Mouse (Mus musculus) G1E (cell line): Measurements from ENCODE around the gene Erg. TPM values are rescaled to one million over a fixed set of nuclear protein-coding genes. Genes with fewer than 3 reads are reported as not detected.

Experiments used
- ATAC-seq: 2 replicates; pipeline ENCODE4 v1.8.0; 2016; ENCODE audit warnings: mild to moderate bottlenecking; ENCODE audit not compliant: insufficient number of reproducible peaks, poor library complexity, low FRiP score, severe bottlenecking; ENCODE audit errors: extremely low read depth
- DNase-seq: peaks from one replicate; pipeline ENCODE4 v3.0.0; 2012; ENCODE audit warnings: low spot score
- H3K27me3 ChIP-seq: 2 replicates; pipeline ENCODE4 v1.6.1; 2012; ENCODE audit warnings: mild to moderate bottlenecking, low read length, inconsistent platforms; ENCODE audit not compliant: insufficient read depth
- H3K36me3 ChIP-seq: replicated peaks from 2 replicates; pipeline ENCODE3; 2012; ENCODE audit warnings: mild to moderate bottlenecking, inconsistent platforms
- H3K4me1 ChIP-seq: 2 replicates; pipeline ENCODE4 v1.6.1; 2012; ENCODE audit warnings: low read depth, low read length, inconsistent platforms, mixed read lengths; ENCODE audit not compliant: insufficient read depth
- H3K4me3 ChIP-seq: 2 replicates; pipeline ENCODE4 v1.5.1; 2012; ENCODE audit warnings: low read depth, mild to moderate bottlenecking, inconsistent platforms, low read length, moderate library complexity, mixed read lengths
- H3K9me3 ChIP-seq: replicated peaks from 2 replicates; pipeline ENCODE4 v1.6.1; 2012; ENCODE audit warnings: inconsistent platforms
- CTCF ChIP-seq: IDR thresholded peaks from 2 replicates; pipeline ENCODE4 v1.5.1; 2012; ENCODE audit warnings: low read depth, low read length, inconsistent platforms, mixed read lengths
- GATA1 ChIP-seq: IDR thresholded peaks from 2 replicates; pipeline ENCODE4 v1.6.1; 2012; ENCODE audit warnings: borderline replicate concordance, low read length, inconsistent platforms, mixed read lengths
- GATA2 ChIP-seq: IDR thresholded peaks from 2 replicates; pipeline ENCODE4 v1.6.1; 2012; ENCODE audit warnings: low read depth, low read length, inconsistent platforms, borderline replicate concordance
- POLR2AphosphoS5 ChIP-seq: IDR thresholded peaks from 2 replicates; pipeline ENCODE4 v1.6.1; 2012; ENCODE audit warnings: low read depth, low read length, inconsistent platforms; ENCODE audit not compliant: insufficient replicate concordance
- TAL1 ChIP-seq: conservative IDR thresholded peaks from 2 replicates; pipeline ENCODE4 v1.6.1; 2012; ENCODE audit warnings: low read depth, low read length, inconsistent platforms, mixed read lengths
- polyA plus RNA-seq: library from polyadenylated mRNA; stranded (reverse); fragments of >175 nt; gene quantifications from 2 replicates; pipeline ENCODE4 v1.2.3, GENCODE M21; 2012
- total RNA-seq, 2 experiments: library from RNA; stranded (forward) in 1 of 2; stranded (reverse) in 1 of 2; fragments of 200-1000 nt in 1 of 2; fragments of >200 nt in 1 of 2; fragmentation: Nextera tagmentation in 1 of 2; gene quantifications; 2 replicates each; pipeline ENCODE4 v1.2.3; 2014 to 2017

Erg gene
- total and polyA plus RNA-seq, 3 experiments: 2.0 to 17.7 (median 7.4) TPM

DNA sequence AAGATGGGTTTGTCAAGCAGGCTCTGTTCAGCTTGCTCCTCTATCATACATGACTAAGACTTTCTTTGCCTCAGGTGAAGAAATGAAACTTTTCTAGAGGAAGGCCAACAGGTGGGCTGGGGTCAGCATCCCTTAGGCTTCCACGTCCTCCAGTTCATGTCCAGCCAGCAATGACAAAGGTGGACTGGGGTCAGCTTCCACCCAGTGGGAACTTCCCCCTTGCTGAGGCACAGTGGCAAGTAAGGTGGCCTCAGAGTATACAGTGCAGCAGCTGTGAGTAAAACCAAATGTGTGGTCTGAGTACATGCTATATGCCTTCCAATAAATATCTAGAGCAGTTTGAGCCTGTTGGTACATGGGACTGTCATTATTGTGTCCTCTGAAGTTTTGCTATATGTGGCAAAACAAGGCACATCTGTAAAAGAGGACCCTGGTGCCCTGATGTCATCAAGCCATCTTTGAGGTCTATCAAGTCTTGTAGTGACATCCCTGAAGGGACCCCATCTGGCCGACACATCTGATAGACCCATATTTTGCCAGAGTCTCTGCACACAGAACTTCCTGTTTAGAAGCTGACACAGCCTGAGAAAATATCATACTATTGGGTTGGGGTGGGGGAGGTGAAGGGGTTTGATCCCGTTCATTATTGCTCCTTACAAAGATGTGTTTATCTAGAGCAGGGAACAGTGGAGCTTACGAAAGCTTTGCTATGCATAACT lies 197.4 kb downstream of the Erg start:
- DNase-seq: no peak
- TF ChIP-seq POLR2AphosphoS5: no peak
- no peak for TF ChIP-seq CTCF
- TF ChIP-seq GATA2: no peak
- no peak for TF ChIP-seq GATA1
- no peak for TF ChIP-seq TAL1
- peaks cover 5% of the 10 kb centered on the region for H3K9me3 ChIP-seq
- no peak overlapping the region for H3K4me3 ChIP-seq
- H3K27me3 ChIP-seq: no peaks in the 10 kb centered on the region
- ATAC-seq: no peak
- H3K4me1 ChIP-seq: peaks cover 70% of the 10 kb centered on the region
- peaks cover 16% of the 10 kb centered on the region for H3K36me3 ChIP-seq

DNA sequence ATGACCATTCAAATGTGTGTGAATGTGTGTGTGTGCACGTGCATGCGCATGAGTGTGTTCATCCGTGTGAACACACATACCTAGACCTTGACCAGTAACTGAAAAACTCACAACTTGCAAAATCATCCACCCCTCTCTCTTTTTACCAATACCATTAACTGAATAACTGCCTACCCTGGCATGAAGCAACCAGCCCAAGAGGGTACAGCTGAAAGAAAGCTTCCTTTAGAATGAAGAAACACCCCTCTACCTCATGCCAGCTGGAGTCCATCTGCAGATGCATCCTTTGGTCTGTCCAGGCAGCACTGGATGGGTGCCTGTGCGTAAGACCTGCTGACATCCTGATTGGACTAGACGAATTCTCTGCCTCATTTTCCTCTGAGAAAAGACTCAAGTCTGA lies 198.1 kb downstream of the Erg start:
- Histone ChIP-seq H3K27me3 (no peaks in the 10 kb centered on the region), H3K9me3 (peaks cover 5% of the 10 kb centered on the region), H3K4me3 (no peak overlapping the region), H3K36me3 (peaks cover 16% of the 10 kb centered on the region), H3K4me1 (peaks cover 70% of the 10 kb centered on the region)
- TF ChIP-seq POLR2AphosphoS5: no peak
- TF ChIP-seq TAL1: no peak
- TF ChIP-seq CTCF: no peak
- TF ChIP-seq GATA2: no peak
- no peak for TF ChIP-seq GATA1
- ATAC-seq (no peak), DNase-seq (no peak)

DNA sequence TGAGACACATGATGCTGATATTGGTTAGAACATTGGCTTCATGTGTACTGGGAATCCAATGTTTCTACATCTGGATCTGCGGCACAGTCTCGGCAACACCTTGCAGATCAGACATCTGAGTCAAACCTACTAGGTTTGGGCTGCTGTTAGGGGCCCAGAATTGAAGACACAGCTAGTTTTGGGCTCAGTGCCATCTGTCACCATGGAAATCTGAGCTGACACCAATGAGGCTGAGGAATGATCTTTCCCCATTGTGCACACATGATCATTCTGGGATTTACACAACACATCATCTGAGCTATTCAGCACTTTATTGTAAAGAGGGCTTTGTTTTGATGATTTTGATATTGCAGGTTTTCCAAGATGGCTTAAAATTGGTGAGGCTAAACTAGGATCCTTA lies 199.4 kb downstream of the Erg start:
- no peak for TF ChIP-seq CTCF
- Histone ChIP-seq H3K9me3 (peaks cover 5% of the 10 kb centered on the region), H3K27me3 (no peaks in the 10 kb centered on the region), H3K36me3 (peaks cover 16% of the 10 kb centered on the region), H3K4me1 (peaks cover 74% of the 10 kb centered on the region), H3K4me3 (no peak overlapping the region)
- no peak for DNase-seq
- no peak for ATAC-seq

DNA sequence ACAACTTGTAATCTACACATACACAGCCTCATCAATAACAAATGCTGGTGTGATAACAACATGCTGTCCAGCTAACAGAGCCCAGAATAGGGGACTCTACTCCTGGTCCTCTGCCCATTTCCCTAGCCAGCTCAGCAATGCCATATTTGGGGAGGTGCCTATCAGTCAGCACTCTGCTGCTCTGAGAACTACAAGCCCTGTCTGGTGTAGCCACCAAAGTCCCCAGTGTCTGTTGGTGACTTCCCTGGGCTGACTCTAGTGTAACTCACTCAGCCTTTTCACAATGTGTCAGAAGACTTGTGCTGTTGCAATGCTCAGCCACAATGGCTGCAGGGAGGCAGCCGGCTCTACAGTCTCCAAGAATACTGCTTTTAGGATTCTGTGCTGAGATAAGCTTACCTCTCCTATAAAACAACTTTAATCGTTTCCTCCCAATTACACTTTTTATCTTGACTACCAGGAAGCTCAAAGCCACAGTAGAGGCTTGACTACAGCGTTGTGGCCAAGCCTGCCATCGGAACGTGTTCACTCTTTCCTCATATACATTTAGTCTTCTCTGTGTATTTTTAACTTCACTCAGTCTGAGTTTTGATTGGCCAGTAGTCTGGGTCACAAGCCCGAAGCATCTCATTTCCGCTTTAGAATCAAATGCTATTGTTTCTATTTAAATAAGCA lies 201.0 kb downstream of the Erg start:
- ATAC-seq: peak; percentile 58
- H3K36me3 ChIP-seq: peaks cover 16% of the 10 kb centered on the region
- peak; percentile 30 for DNase-seq
- H3K4me1 ChIP-seq: peaks cover 77% of the 10 kb centered on the region
- no peak overlapping the region for H3K4me3 ChIP-seq
- no peaks in the 10 kb centered on the region for H3K27me3 ChIP-seq
- no peak for TF ChIP-seq POLR2AphosphoS5
- no peak for TF ChIP-seq GATA1
- TF ChIP-seq CTCF: no peak
- TF ChIP-seq GATA2: no peak
- TF ChIP-seq TAL1: peak; percentile 32; the same call in 1 of the 2 replicates
- peaks cover 5% of the 10 kb centered on the region for H3K9me3 ChIP-seq

DNA sequence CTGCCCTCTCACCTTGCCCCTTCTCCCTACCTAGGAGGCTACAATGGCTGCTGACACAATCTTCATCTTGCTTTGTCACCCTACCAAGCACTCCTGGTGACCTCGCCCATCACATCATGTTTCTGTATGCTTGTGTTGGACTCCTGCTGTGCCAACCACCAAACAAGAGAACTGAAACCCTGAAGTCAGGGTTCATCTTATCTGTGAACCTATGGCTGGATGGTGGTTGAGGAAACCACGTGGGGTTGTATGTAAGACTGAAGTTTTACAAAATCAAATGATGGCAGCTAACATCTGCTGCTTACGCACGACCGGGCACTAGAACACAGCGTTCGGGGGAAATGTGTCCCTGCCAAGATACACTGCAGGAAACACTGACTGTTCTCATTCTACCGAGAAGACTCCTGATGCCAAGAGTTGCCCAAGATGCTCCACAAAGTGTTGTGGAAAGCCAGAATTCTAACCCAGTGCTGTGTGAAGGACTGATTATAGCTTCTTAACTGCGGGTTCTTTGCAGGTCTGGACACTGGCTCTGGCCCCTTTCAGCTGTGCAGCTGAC lies 201.7 kb downstream of the Erg start:
- H3K9me3 ChIP-seq: peaks cover 5% of the 10 kb centered on the region
- H3K36me3 ChIP-seq: peaks cover 18% of the 10 kb centered on the region
- peaks cover 76% of the 10 kb centered on the region for H3K4me1 ChIP-seq
- ATAC-seq (no peak), DNase-seq (no peak)
- no peaks in the 10 kb centered on the region for H3K27me3 ChIP-seq
- TF ChIP-seq GATA1: no peak
- no peak for TF ChIP-seq POLR2AphosphoS5
- TF ChIP-seq TAL1: no peak
- no peak for TF ChIP-seq GATA2
- TF ChIP-seq CTCF: no peak
- H3K4me3 ChIP-seq: no peak overlapping the region

DNA sequence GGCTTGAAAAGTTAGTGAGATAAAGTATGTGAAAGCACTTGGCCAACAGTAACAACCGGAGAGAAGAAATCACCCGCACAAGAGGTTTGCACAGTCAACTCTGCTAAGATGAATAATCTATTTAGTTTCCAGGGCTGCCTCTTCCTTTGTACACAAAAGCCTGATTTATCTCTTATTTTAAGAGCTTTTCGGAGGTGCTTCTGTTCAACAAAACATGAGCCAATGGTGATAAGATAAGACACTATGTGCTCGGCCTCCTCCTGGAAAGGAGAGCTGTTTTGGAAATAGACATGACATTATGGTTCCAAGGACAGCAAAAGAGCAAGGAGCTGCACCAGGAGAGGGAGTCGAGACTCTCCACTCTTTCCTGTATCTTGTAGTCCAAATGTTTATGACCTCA lies 204.1 kb downstream of the Erg start:
- H3K4me1 ChIP-seq: peaks cover 65% of the 10 kb centered on the region
- peaks cover 5% of the 10 kb centered on the region for H3K9me3 ChIP-seq
- H3K36me3 ChIP-seq: peaks cover 17% of the 10 kb centered on the region
- ATAC-seq: no peak
- DNase-seq: no peak
- no peaks in the 10 kb centered on the region for H3K27me3 ChIP-seq
- TF ChIP-seq TAL1: no peak
- TF ChIP-seq CTCF: no peak
- TF ChIP-seq GATA1: no peak
- TF ChIP-seq GATA2: no peak
- no peak for TF ChIP-seq POLR2AphosphoS5
- no peak overlapping the region for H3K4me3 ChIP-seq
